Mouse (Mus musculus): Measurements from ENCODE around the gene Slc35a3.

- TF ChIP-seq POLR2A (IDR thresholded peaks at IDR 0.05; ENCODE audit: borderline replicate concordance, low read depth, low read length), result no peak
- no peak for TF ChIP-seq CTCF (IDR thresholded peaks at IDR 0.05; ENCODE audit: low read depth, low read length)
Measured at GRCm38 (mm10) chr3:116723496-116724481, 11.2 kb upstream of the Slc35a3 start.

Data from bone marrow macrophage, adult 2 months (primary cell).